19 mouse cellular contexts compared by ENCODE assay signal in genomic region chr7:112288352-112289107, GRCm38 (mm10).
A peak's percentile ranks its signal among the peaks of the same experiment; 100 is the strongest.
DNase-seq lines count a peak whose midpoint lies in the region; ATAC-seq and TF ChIP-seq lines count a peak whose summit lies in the region.
"Had no signal": no experiment of that assay in that cellular context is flagged by ENCODE, and none has a peak within 500 bp of the region (broad histone marks: within the 10 kb centered on the region; RNA-seq: fewer than 3 reads in every experiment).

No protein-coding gene starts in this region.

- H3K4me2 ChIP-seq in heart, embryonic 15.5 days = no peak overlapping the region
- H3K4me2 ChIP-seq in lung, postnatal 0 days (replicated peaks; ENCODE audit: low read depth, low read length) = no peak overlapping the region
- H3K4me2 ChIP-seq: liver, embryonic 11.5 days; neural tube, embryonic 12.5 days had no signal

- 60% methylated on average over 5 of the region's 5 CpGs for WGBS in heart, embryonic 15.5 days
- WGBS in lung, postnatal 0 days = 81% methylated on average over 5 of the region's 5 CpGs

- no peak for TF ChIP-seq EP300 in lung, postnatal 0 days (IDR thresholded peaks at IDR 0.05)

- no peaks in the 10 kb centered on the region for H3K36me3 ChIP-seq in heart, embryonic 15.5 days
- H3K36me3 ChIP-seq in lung, postnatal 0 days (ENCODE audit: insufficient read depth, low read length) = no peaks in the 10 kb centered on the region
- H3K36me3 ChIP-seq: neural tube, embryonic 12.5 days had no signal

- intact Hi-C loops in heart, postnatal 10 days (cut with DNase I) = no loop called here

- no peaks in the 10 kb centered on the region for H3K9me3 ChIP-seq in heart, embryonic 15.5 days (replicated peaks)
- H3K9me3 ChIP-seq in lung, postnatal 0 days (ENCODE audit: low read length) = no peaks in the 10 kb centered on the region
- H3K9me3 ChIP-seq: neural tube, embryonic 12.5 days had no signal

- peaks cover 84% of the 10 kb centered on the region for H3K4me1 ChIP-seq in heart, embryonic 15.5 days (replicated peaks)
- peaks cover 8% of the 10 kb centered on the region; the same call in 1 of the 2 replicates for H3K4me1 ChIP-seq in lung, postnatal 0 days (ENCODE audit: insufficient read depth, low read depth, low read length)

- peak overlapping the region; percentile 14; the same call in 1 of the 2 replicates for H3K9ac ChIP-seq in heart, embryonic 15.5 days
- no peak overlapping the region for H3K9ac ChIP-seq in lung, postnatal 0 days (replicated peaks; ENCODE audit: low read depth)
- H3K9ac ChIP-seq: forebrain, postnatal 0 days; neural tube, embryonic 12.5 days had no signal

- H3K27me3 ChIP-seq in heart, embryonic 15.5 days = no peaks in the 10 kb centered on the region
- no peaks in the 10 kb centered on the region for H3K27me3 ChIP-seq in lung, postnatal 0 days (replicated peaks; ENCODE audit: insufficient read depth, low read length)
- H3K27me3 ChIP-seq: neural tube, embryonic 12.5 days had no signal

- peak overlapping the region; percentile 95 for H3K27ac ChIP-seq in heart, embryonic 15.5 days
- H3K27ac ChIP-seq in lung, postnatal 0 days (ENCODE audit: low read length) = peak overlapping the region; percentile 74
- H3K27ac ChIP-seq: neural tube, embryonic 12.5 days had no signal

- ATAC-seq in heart, embryonic 15.5 days (replicated peaks; ENCODE audit: insufficient number of reproducible peaks, insufficient read depth, low FRiP score, low read depth) = no peak
- no peak for ATAC-seq in lung, postnatal 0 days
- ATAC-seq: forebrain, postnatal 0 days; hindbrain, embryonic 16.5 days had no signal

- TF ChIP-seq CTCF in lung, postnatal 0 days (IDR thresholded peaks at IDR 0.05) = no peak

- peak; percentile 31 for DNase-seq in gastrocnemius, adult 18-20 months (ENCODE audit: low spot score)
- no peak for DNase-seq in gastrocnemius, postnatal 4 days (ENCODE audit: low spot score in 2 of 2)
- DNase-seq in heart, postnatal 10 days = no peak
- no peak for DNase-seq in lung, postnatal 0 days (ENCODE audit: low spot score)
- DNase-seq in lung, postnatal 10 days = no peak
- DNase-seq in testis, postnatal 10 days (ENCODE audit: low spot score) = no peak
- no peak for DNase-seq in ovary, adult 18-20 months (ENCODE audit: low spot score)
- DNase-seq: cerebellum, adult 18-20 months; forebrain, postnatal 0 days; kidney, adult 8-10 months; kidney, postnatal 4 days; layer of hippocampus, postnatal 36 days; midbrain, embryonic 14.5 days; right cerebral cortex, postnatal 25 days; thymus, adult 2 months had no signal

- no peak overlapping the region for H3K4me3 ChIP-seq in heart, embryonic 15.5 days
- H3K4me3 ChIP-seq in lung, postnatal 0 days (ENCODE audit: low read depth, low read length) = no peak overlapping the region
- H3K4me3 ChIP-seq: neural tube, embryonic 12.5 days had no signal
